In genomic region chr5:126740861-126741410, GRCm38 (mm10) we compare ENCODE assay signal across 26 mouse cellular contexts.
DNase-seq lines count a peak whose midpoint lies in the region; ATAC-seq and TF ChIP-seq lines count a peak whose summit lies in the region.
"Had no signal": no experiment of that assay in that cellular context is flagged by ENCODE, and none has a peak within 500 bp of the region (broad histone marks: within the 10 kb centered on the region; RNA-seq: fewer than 3 reads in every experiment).

No protein-coding gene starts in this region.

- no peaks in the 10 kb centered on the region for H3K4me1 ChIP-seq in hindbrain, postnatal 0 days (ENCODE audit: insufficient read depth, low read length)
- no peaks in the 10 kb centered on the region for H3K4me1 ChIP-seq in hindbrain, embryonic 16.5 days (ENCODE audit: control insufficient read depth, insufficient read depth, low read depth, low read length)
- peaks cover 9% of the 10 kb centered on the region for H3K4me1 ChIP-seq in embryonic facial prominence, embryonic 10.5 days
- H3K4me1 ChIP-seq: heart, embryonic 15.5 days; intestine, embryonic 15.5 days; liver, embryonic 15.5 days; stomach, embryonic 15.5 days had no signal

- no peak for ATAC-seq in hindbrain, postnatal 0 days
- no peak for ATAC-seq in hindbrain, embryonic 16.5 days
- no peak for ATAC-seq in granulocyte monocyte progenitor cell, adult 5-6 weeks (replicated peaks; ENCODE audit: poor library complexity, severe bottlenecking)
- ATAC-seq: forebrain, embryonic 15.5 days; intestine, embryonic 15.5 days had no signal

- no peaks in the 10 kb centered on the region for H3K9me3 ChIP-seq in hindbrain, postnatal 0 days (ENCODE audit: low read length)
- no peaks in the 10 kb centered on the region for H3K9me3 ChIP-seq in hindbrain, embryonic 16.5 days (ENCODE audit: control insufficient read depth, low read length)
- H3K9me3 ChIP-seq in embryonic facial prominence, embryonic 10.5 days = no peaks in the 10 kb centered on the region
- H3K9me3 ChIP-seq: forebrain, embryonic 15.5 days; heart, embryonic 15.5 days; hindbrain, embryonic 15.5 days; intestine, embryonic 15.5 days; liver, embryonic 15.5 days; neural tube, embryonic 15.5 days; stomach, embryonic 15.5 days had no signal

- no peak overlapping the region for H3K4me2 ChIP-seq in hindbrain, postnatal 0 days (ENCODE audit: low read depth, low read length)
- no peak overlapping the region; the same call in 1 of the 2 replicates for H3K4me2 ChIP-seq in hindbrain, embryonic 16.5 days (ENCODE audit: low read length)
- H3K4me2 ChIP-seq: forebrain, embryonic 15.5 days; heart, embryonic 15.5 days; hindbrain, embryonic 15.5 days; intestine, embryonic 15.5 days; liver, embryonic 15.5 days; lung, embryonic 14.5 days; neural tube, embryonic 15.5 days; stomach, embryonic 15.5 days had no signal

- no peak for TF ChIP-seq CTCF in hindbrain, postnatal 0 days (IDR thresholded peaks at IDR 0.05; ENCODE audit: low read depth)

- no peaks in the 10 kb centered on the region for H3K36me3 ChIP-seq in hindbrain, postnatal 0 days (ENCODE audit: insufficient read depth, low read length)
- no peaks in the 10 kb centered on the region for H3K36me3 ChIP-seq in hindbrain, embryonic 16.5 days (ENCODE audit: control insufficient read depth, insufficient read depth, low read length)
- no peaks in the 10 kb centered on the region for H3K36me3 ChIP-seq in embryonic facial prominence, embryonic 10.5 days (replicated peaks)
- H3K36me3 ChIP-seq: forebrain, embryonic 15.5 days; heart, embryonic 15.5 days; hindbrain, embryonic 15.5 days; intestine, embryonic 15.5 days; liver, embryonic 15.5 days; neural tube, embryonic 15.5 days; stomach, embryonic 15.5 days had no signal

- peak; percentile 15 for DNase-seq in gastrocnemius, postnatal 10 days
- DNase-seq in gastrocnemius, adult 8-10 months (ENCODE audit: low spot score in 2 of 2) = no peak
- peak; percentile 31 for DNase-seq in hindbrain, postnatal 0 days (ENCODE audit: low spot score)
- no peak for DNase-seq in embryonic facial prominence, embryonic 10.5 days (ENCODE audit: low spot score)
- DNase-seq: adrenal gland, adult 8-10 months; B cell, adult 2 months; cerebellum, adult 8-10 months; gastrocnemius, postnatal 14 days; heart, postnatal 4 days; kidney, adult 2 months; kidney, postnatal 36 days; lung, embryonic 14.5 days; lung, postnatal 14 days; midbrain, embryonic 14.5 days; retina, postnatal 1 day; right cerebral cortex, postnatal 14 days had no signal

- H3K4me3 ChIP-seq in hindbrain, postnatal 0 days (ENCODE audit: low read length) = no peak overlapping the region
- no peak overlapping the region for H3K4me3 ChIP-seq in hindbrain, embryonic 16.5 days (ENCODE audit: low read length)
- H3K4me3 ChIP-seq in embryonic facial prominence, embryonic 10.5 days = no peak overlapping the region
- H3K4me3 ChIP-seq: forebrain, embryonic 15.5 days; heart, embryonic 15.5 days; hindbrain, embryonic 15.5 days; intestine, embryonic 15.5 days; layer of hippocampus, adult 2 months; liver, embryonic 15.5 days; neural tube, embryonic 15.5 days; stomach, embryonic 15.5 days had no signal

- WGBS in hindbrain, postnatal 0 days = 28% methylated on average over 10 of the region's 10 CpGs
- 29% methylated on average over 10 of the region's 10 CpGs for WGBS in hindbrain, embryonic 16.5 days
- WGBS in embryonic facial prominence, embryonic 10.5 days = 57% methylated on average over 10 of the region's 10 CpGs

- no peaks in the 10 kb centered on the region for H3K27me3 ChIP-seq in hindbrain, postnatal 0 days (ENCODE audit: insufficient read depth, low read length)
- H3K27me3 ChIP-seq in hindbrain, embryonic 16.5 days (replicated peaks; ENCODE audit: control insufficient read depth, insufficient read depth, low read length) = no peaks in the 10 kb centered on the region
- no peaks in the 10 kb centered on the region for H3K27me3 ChIP-seq in embryonic facial prominence, embryonic 10.5 days (replicated peaks; ENCODE audit: low read depth, poor library complexity, severe bottlenecking)
- H3K27me3 ChIP-seq: forebrain, embryonic 15.5 days; heart, embryonic 15.5 days; hindbrain, embryonic 15.5 days; intestine, embryonic 15.5 days; liver, embryonic 15.5 days; neural tube, embryonic 15.5 days; stomach, embryonic 15.5 days had no signal

- H3K27ac ChIP-seq in hindbrain, postnatal 0 days = no peak overlapping the region
- H3K27ac ChIP-seq in hindbrain, embryonic 16.5 days (ENCODE audit: low read depth, low read length) = no peak overlapping the region
- peak overlapping the region; percentile 59; the same call in 1 of the 2 replicates for H3K27ac ChIP-seq in embryonic facial prominence, embryonic 10.5 days (replicated peaks)
- H3K27ac ChIP-seq: forebrain, embryonic 15.5 days; heart, embryonic 15.5 days; hindbrain, embryonic 15.5 days; intestine, embryonic 15.5 days; layer of hippocampus, adult 2 months; liver, embryonic 15.5 days; neural tube, embryonic 15.5 days; stomach, embryonic 15.5 days had no signal

- H3K9ac ChIP-seq in hindbrain, postnatal 0 days (replicated peaks; ENCODE audit: low read length) = no peak overlapping the region
- no peak overlapping the region for H3K9ac ChIP-seq in hindbrain, embryonic 16.5 days (ENCODE audit: low read depth, low read length)
- H3K9ac ChIP-seq: forebrain, embryonic 15.5 days; heart, embryonic 15.5 days; hindbrain, embryonic 15.5 days; intestine, embryonic 15.5 days; liver, embryonic 15.5 days; lung, embryonic 14.5 days; neural tube, embryonic 15.5 days; stomach, embryonic 15.5 days had no signal

Comparison
In these comparisons a context has a peak if more than half of its experiments do, and no peak if none do; other contexts are left out.
1. DNase-seq: peak in gastrocnemius, postnatal 10 days (single experiment) and hindbrain, postnatal 0 days (single experiment); none in gastrocnemius, adult 8-10 months (0 of 2) and embryonic facial prominence, embryonic 10.5 days (single experiment).